Mouse (Mus musculus): ENCODE measurements at regions not wholly inside any gene's neighbourhood (a gene's known extent, or its start where the extent isn't known, plus 50 kb on each side); places are given as distances from the start of the nearest gene placed in this dataset.
A peak's percentile ranks its signal among the peaks of the same experiment; 100 is the strongest.

- H3K9ac ChIP-seq (replicated peaks; ENCODE audit: low read length, poor library complexity, severe bottlenecking): no peak overlapping the region
- H3K27me3 ChIP-seq (ENCODE audit: insufficient read depth, low read length): no peaks in the 10 kb centered on the region
- no peak overlapping the region for H3K4me3 ChIP-seq (ENCODE audit: low read depth, low read length)
- H3K4me1 ChIP-seq (ENCODE audit: insufficient read depth, low read length): no peaks in the 10 kb centered on the region; the same call in 1 of the 2 replicates
- whole genome bisulfite sequencing: 69% methylated on average over 3 of the region's 3 CpGs
- H3K9me3 ChIP-seq (ENCODE audit: low read length): no peaks in the 10 kb centered on the region
- no peak for TF ChIP-seq CTCF (IDR thresholded peaks at IDR 0.05)
- no peaks in the 10 kb centered on the region for H3K36me3 ChIP-seq (ENCODE audit: insufficient read depth, low read length)
- no peak overlapping the region for H3K4me2 ChIP-seq (ENCODE audit: low read depth, low read length, poor library complexity, severe bottlenecking)
- ATAC-seq (ENCODE audit: low FRiP score) (no peak), DNase-seq (ENCODE audit: low spot score) (no peak)
- H3K27ac ChIP-seq (ENCODE audit: low read depth, low read length): no peak overlapping the region
Observed at GRCm38 (mm10) chr10:120648741-120649140, 172.5 kb upstream of the Hmga2 start.

GRCm38 (mm10) chr10:120648031-120648430, 171.8 kb upstream of the Hmga2 start:
- no peak overlapping the region for H3K27ac ChIP-seq (ENCODE audit: low read depth, low read length)
- WGBS: 56% methylated on average over 7 of the region's 7 CpGs
- no peak for ATAC-seq (ENCODE audit: low FRiP score)

DNA sequence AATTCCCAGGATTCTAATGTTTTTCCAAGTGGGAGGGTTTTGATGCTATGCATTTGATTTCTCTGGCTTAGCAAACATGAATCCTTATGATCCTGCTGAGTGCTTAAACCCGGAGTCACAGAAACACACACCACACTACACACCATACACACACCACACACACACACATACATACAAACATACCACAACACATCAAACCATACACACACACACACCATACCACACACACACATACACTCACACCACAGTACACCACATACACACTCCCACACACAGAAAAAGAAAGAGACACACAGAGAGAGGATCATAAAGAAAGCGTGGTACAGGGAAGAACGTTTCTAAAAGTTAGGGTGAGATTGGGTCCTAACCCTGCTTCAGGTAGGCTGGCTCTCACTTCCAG, 171.1 kb upstream of the Hmga2 start:
- Histone ChIP-seq H3K4me2 (ENCODE audit: low read depth, low read length, poor library complexity, severe bottlenecking) (peak overlapping the region; percentile 36), H3K27ac (ENCODE audit: low read depth, low read length) (no peak overlapping the region), H3K9ac (replicated peaks; ENCODE audit: low read length, poor library complexity, severe bottlenecking) (no peak overlapping the region), H3K9me3 (ENCODE audit: low read length) (no peaks in the 10 kb centered on the region), H3K27me3 (ENCODE audit: insufficient read depth, low read length) (no peaks in the 10 kb centered on the region), H3K4me1 (ENCODE audit: insufficient read depth, low read length) (no peaks in the 10 kb centered on the region; the same call in 1 of the 2 replicates), H3K4me3 (ENCODE audit: low read depth, low read length) (no peak overlapping the region), H3K36me3 (ENCODE audit: insufficient read depth, low read length) (no peaks in the 10 kb centered on the region)
- WGBS: 51% methylated on average over 3 of the region's 3 CpGs
- no peak for TF ChIP-seq CTCF (IDR thresholded peaks at IDR 0.05)
- ATAC-seq (ENCODE audit: low FRiP score) (no peak), DNase-seq (ENCODE audit: low spot score) (no peak)

More at GRCm38 (mm10) chr10:120648031-120648430, 171.8 kb upstream of the Hmga2 start:
- no peak for TF ChIP-seq CTCF (IDR thresholded peaks at IDR 0.05)
- no peaks in the 10 kb centered on the region for H3K36me3 ChIP-seq (ENCODE audit: insufficient read depth, low read length)
- H3K9ac ChIP-seq (replicated peaks; ENCODE audit: low read length, poor library complexity, severe bottlenecking): no peak overlapping the region
- no peak overlapping the region for H3K4me2 ChIP-seq (ENCODE audit: low read depth, low read length, poor library complexity, severe bottlenecking)
- H3K27me3 ChIP-seq (ENCODE audit: insufficient read depth, low read length): no peaks in the 10 kb centered on the region
- H3K4me3 ChIP-seq (ENCODE audit: low read depth, low read length): no peak overlapping the region
- no peak for DNase-seq (ENCODE audit: low spot score)
- no peaks in the 10 kb centered on the region; the same call in 1 of the 2 replicates for H3K4me1 ChIP-seq (ENCODE audit: insufficient read depth, low read length)
- H3K9me3 ChIP-seq (ENCODE audit: low read length): no peaks in the 10 kb centered on the region

DNA sequence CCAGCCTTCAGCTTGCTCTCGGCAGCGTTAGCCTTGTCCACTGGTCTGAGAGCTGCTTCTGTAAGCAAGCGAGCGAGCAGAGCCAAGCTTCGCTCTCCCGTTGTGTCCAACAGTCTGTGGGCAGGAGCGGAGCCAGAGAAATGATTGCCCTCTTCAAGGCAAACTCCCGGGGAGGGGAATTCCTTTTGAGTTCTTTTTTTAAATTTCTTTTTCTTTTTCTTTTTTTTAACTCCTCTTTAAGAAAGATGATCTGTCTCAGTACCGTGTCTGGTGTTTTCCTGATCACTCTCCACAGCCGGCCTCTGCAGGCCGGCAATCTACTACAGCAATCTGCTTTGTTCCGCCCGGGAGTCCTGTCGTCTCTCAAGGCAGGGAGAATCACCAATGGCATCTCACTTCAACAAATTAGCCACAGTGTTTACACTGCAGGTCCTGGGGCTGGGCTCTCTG, 170.6 kb upstream of the Hmga2 start:
- Histone ChIP-seq H3K27me3 (ENCODE audit: insufficient read depth, low read length) (no peaks in the 10 kb centered on the region), H3K9me3 (ENCODE audit: low read length) (no peaks in the 10 kb centered on the region), H3K27ac (ENCODE audit: low read depth, low read length) (no peak overlapping the region), H3K4me1 (ENCODE audit: insufficient read depth, low read length) (no peaks in the 10 kb centered on the region; the same call in 1 of the 2 replicates), H3K4me3 (ENCODE audit: low read depth, low read length) (no peak overlapping the region), H3K4me2 (ENCODE audit: low read depth, low read length, poor library complexity, severe bottlenecking) (peak overlapping the region; percentile 36), H3K9ac (replicated peaks; ENCODE audit: low read length, poor library complexity, severe bottlenecking) (no peak overlapping the region), H3K36me3 (ENCODE audit: insufficient read depth, low read length) (no peaks in the 10 kb centered on the region)
- TF ChIP-seq CTCF (IDR thresholded peaks at IDR 0.05): no peak
- ATAC-seq (ENCODE audit: low FRiP score): no peak
- peak; percentile 77 for DNase-seq (ENCODE audit: low spot score)
- 8% methylated on average over 14 of the region's 14 CpGs for WGBS

DNA sequence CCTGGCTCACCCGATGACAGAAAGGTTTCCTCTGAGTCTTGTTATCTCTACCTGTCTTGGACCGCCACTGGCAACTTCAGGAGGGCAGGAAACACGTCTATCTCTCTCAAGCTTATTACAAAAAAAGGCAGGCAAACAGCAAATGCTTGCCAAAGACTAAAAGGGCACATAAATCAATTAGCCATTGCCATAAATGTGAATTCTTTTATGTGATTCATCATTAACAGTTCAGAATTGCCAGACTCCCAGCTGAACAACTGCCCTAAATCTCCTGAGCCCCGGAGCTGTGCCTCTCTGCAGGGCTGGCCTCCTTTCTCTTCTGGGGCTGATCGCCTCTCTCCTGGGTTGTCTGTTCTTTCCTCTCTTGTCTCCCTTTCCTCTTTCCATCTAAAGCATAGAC, 164.6 kb upstream of the Hmga2 start:
- Histone ChIP-seq H3K9me3 (ENCODE audit: low read length) (no peaks in the 10 kb centered on the region), H3K27ac (ENCODE audit: low read depth, low read length) (no peak overlapping the region), H3K4me3 (ENCODE audit: low read depth, low read length) (no peak overlapping the region), H3K9ac (replicated peaks; ENCODE audit: low read length, poor library complexity, severe bottlenecking) (no peak overlapping the region), H3K4me2 (ENCODE audit: low read depth, low read length, poor library complexity, severe bottlenecking) (no peak overlapping the region), H3K4me1 (ENCODE audit: insufficient read depth, low read length) (no peaks in the 10 kb centered on the region; the same call in 1 of the 2 replicates), H3K36me3 (ENCODE audit: insufficient read depth, low read length) (no peaks in the 10 kb centered on the region), H3K27me3 (ENCODE audit: insufficient read depth, low read length) (no peaks in the 10 kb centered on the region)
- TF ChIP-seq CTCF (IDR thresholded peaks at IDR 0.05): no peak
- WGBS: 62% methylated on average over 5 of the region's 5 CpGs
- no peak for ATAC-seq (ENCODE audit: low FRiP score)
- no peak for DNase-seq (ENCODE audit: low spot score)

DNA sequence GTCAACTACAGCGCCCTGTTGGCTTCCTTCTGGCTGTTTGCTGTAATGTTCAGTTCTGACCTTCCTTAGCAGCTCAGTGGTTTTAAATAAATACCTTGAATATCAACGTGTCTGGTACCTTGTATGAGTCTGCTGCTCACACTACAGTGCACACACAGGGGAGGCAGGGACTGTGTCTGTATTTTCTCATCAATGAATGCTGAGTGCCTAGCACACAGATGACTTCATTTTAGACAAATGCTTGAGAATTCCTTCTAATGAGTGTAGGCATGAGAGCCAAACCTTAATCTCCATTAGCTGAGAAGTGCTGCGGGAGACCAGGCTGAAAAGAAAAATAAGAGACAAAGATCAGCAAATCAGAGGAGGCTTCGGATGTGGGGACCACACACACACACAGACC, 162.0 kb upstream of the Hmga2 start:
- 33% methylated on average over 4 of the region's 4 CpGs for WGBS
- Histone ChIP-seq H3K36me3 (ENCODE audit: insufficient read depth, low read length) (no peaks in the 10 kb centered on the region), H3K4me2 (ENCODE audit: low read depth, low read length, poor library complexity, severe bottlenecking) (no peak overlapping the region), H3K4me1 (ENCODE audit: insufficient read depth, low read length) (no peaks in the 10 kb centered on the region; the same call in 1 of the 2 replicates), H3K27me3 (ENCODE audit: insufficient read depth, low read length) (no peaks in the 10 kb centered on the region), H3K27ac (ENCODE audit: low read depth, low read length) (no peak overlapping the region), H3K4me3 (ENCODE audit: low read depth, low read length) (no peak overlapping the region), H3K9ac (replicated peaks; ENCODE audit: low read length, poor library complexity, severe bottlenecking) (no peak overlapping the region), H3K9me3 (ENCODE audit: low read length) (no peaks in the 10 kb centered on the region)
- no peak for TF ChIP-seq CTCF (IDR thresholded peaks at IDR 0.05)
- DNase-seq (ENCODE audit: low spot score): no peak
- ATAC-seq (ENCODE audit: low FRiP score): no peak
